Mouse (Mus musculus) lung, adult 2 months (tissue): ENCODE results near the gene Exosc1.

Experiments
- CTCF ChIP-seq: fragments of 200-500 bp; IDR thresholded peaks from 2 replicates; pipeline ENCODE4 v1.5.1; 2011; ENCODE audit warnings: mild to moderate bottlenecking, low read length, control low read depth; ENCODE audit not compliant: insufficient read depth
- POLR2A ChIP-seq: fragments of 200-500 bp; IDR thresholded peaks from 2 replicates; pipeline ENCODE4 v1.6.1; 2011; ENCODE audit warnings: low read depth, mild to moderate bottlenecking, control low read depth, low read length, borderline replicate concordance; ENCODE audit errors: extremely low read depth

- TF ChIP-seq POLR2A (no peak), CTCF (no peak)
Observed at GRCm38 (mm10) chr19:41908736-41909135, 24.5 kb downstream of the Exosc1 start.
